Mouse (Mus musculus): ENCODE data around the gene Olfr1367. TPM values are rescaled to one million over a fixed set of nuclear protein-coding genes. Genes with fewer than 3 reads are reported as not detected.

Olfr1367 gene
- total RNA-seq, 2 experiments from 2014 or later: not detected

DNA sequence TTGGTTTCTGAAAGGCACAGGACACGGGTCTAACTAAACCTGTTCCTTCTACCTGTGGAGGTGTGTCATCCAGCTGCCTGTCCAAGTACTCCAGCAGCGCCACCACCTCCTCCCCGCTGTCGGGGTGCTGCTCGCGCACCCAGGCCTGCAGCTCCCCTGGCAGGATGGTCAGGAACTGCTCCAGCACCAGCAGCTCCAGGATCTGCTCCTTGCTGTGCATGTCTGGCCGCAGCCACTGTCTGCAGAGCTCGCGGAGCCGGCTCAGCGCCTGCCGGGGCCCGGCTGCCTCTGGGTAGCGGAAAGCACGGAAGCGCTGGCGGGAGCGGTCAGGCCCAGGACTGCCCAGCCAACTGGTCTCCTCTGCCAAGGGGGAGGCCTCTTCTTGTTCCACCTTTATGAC lies 49.3 kb downstream of the Olfr1367 start:
- peak; percentile 23 to 25 for DNase-seq

DNA sequence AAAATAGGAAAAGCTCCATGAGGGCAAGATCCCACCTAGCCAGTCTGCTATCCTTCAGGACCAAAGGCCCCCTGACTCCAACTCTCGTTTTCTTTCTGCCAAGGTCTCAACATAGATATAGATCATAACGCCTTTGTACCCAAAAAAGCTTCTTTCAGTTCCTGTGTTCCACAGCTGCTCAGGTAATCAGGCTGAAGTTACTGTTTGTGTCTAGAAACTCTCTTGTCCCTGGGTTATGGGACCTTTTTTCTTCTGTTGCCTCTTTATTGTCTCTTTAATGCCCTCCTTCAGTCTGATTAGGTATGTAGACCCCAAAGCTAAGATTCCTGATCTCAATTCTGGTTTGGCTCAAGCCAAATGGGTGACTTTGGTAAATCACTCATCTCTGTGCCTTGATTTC lies 50.8 kb downstream of the Olfr1367 start:
- DNase-seq: no peak

Small RNA genes lying within 50 kb of the gene (microRNA-seq; reads per million reads assigned to microRNA genes)
- gene Mir6942: 0 reads per million in 2 experiments

Other genes with a start within 250 kb of the Olfr1367 start
- not detected for gene Olfr1369-ps1, start 235.4 kb upstream of the Olfr1367 start, total RNA-seq (2021)
- not detected for gene Olfr263, start 217.3 kb upstream of the Olfr1367 start, total RNA-seq (2021)
- gene Olfr1368, start 201.0 kb upstream of the Olfr1367 start, total RNA-seq (2021): not detected
- 10 to 100 TPM; 20.5 to 21.4 TPM for gene Trim27, start 167.5 kb upstream of the Olfr1367 start, total RNA-seq (2021)
- not detected for gene Gpx5, start 54.2 kb upstream of the Olfr1367 start, total RNA-seq (2021)
- not detected for gene Gpx6, start 34.8 kb upstream of the Olfr1367 start, total RNA-seq (2021)
- 1 to 10 TPM; 5.5 to 5.9 TPM for gene Zscan12, start 15.9 kb downstream of the Olfr1367 start, total RNA-seq (2021)
- gene Zkscan3, start 55.8 kb downstream of the Olfr1367 start, total RNA-seq (2021): 10 to 100 TPM; 28.5 to 31.4 TPM
- under 1 TPM; 0.35 to 0.54 TPM for gene Pgbd1, start 94.1 kb downstream of the Olfr1367 start, total RNA-seq (2021)
- 10 to 100 TPM; 22.2 to 25.9 TPM for gene Zscan26, start 106.8 kb downstream of the Olfr1367 start, total RNA-seq (2021)
- gene Nkapl, start 121.6 kb downstream of the Olfr1367 start, total RNA-seq (2021): under 1 TPM; 0.44 to 0.52 TPM
- gene Zkscan4, start 132.0 kb downstream of the Olfr1367 start, total RNA-seq (2021): 1 to 10 TPM in 1 of 2 experiments, under 1 TPM in 1; 0.79 to 1.3 TPM
- not detected for gene Gm10065, start 132.5 kb downstream of the Olfr1367 start, total RNA-seq (2021)
- gene AK157302, start 148.3 kb downstream of the Olfr1367 start, total RNA-seq (2021): 10 to 100 TPM; 25.7 to 26.8 TPM
- gene Gm11273, start 154.5 kb downstream of the Olfr1367 start, total RNA-seq (2021): 100 to 1,000 TPM; 222 to 251 TPM
- gene Zkscan8, start 184.2 kb downstream of the Olfr1367 start, total RNA-seq (2021): 10 to 100 TPM in 1 of 2 experiments, 1 to 10 TPM in 1; 9.9 to 10.7 TPM
- not detected for gene Olfr1366, start 195.9 kb downstream of the Olfr1367 start, total RNA-seq (2021)
- gene Olfr1535, start 213.0 kb downstream of the Olfr1367 start, total RNA-seq (2021): not detected
- not detected for gene Olfr1364, start 234.8 kb downstream of the Olfr1367 start, total RNA-seq (2021)